Mouse (Mus musculus) forebrain, embryonic 13.5 days (tissue): ENCODE data around the gene Flvcr2. TPM values are rescaled to one million over a fixed set of nuclear protein-coding genes. Genes with fewer than 3 reads are reported as not detected.
A peak's percentile ranks its signal among the peaks of the same experiment; 100 is the strongest.

Experiments used
- ATAC-seq: fragments of 200-750 bp; cut with Nextera tagmentation; 2 replicates; pipeline ENCODE4 v1.8.0; 2017
- H3K27ac ChIP-seq: fragments of 300-500 bp; sonication (generic); 2 replicates; pipeline ENCODE4 v1.5.1; 2015; ENCODE audit warnings: inconsistent platforms, mild to moderate bottlenecking, moderate library complexity
- H3K27me3 ChIP-seq: fragments of 300-500 bp; sonication (generic); 2 replicates; pipeline ENCODE4 v1.6.1; 2015; ENCODE audit warnings: mild to moderate bottlenecking, inconsistent platforms
- H3K36me3 ChIP-seq: fragments of 300-500 bp; sonication (generic); 2 replicates; pipeline ENCODE4 v1.6.1; 2015; ENCODE audit warnings: mild to moderate bottlenecking, inconsistent platforms; ENCODE audit not compliant: poor library complexity, severe bottlenecking
- H3K4me1 ChIP-seq: fragments of 300-500 bp; sonication (generic); 2 replicates; pipeline ENCODE4 v1.6.1; 2015; ENCODE audit warnings: inconsistent platforms
- H3K4me2 ChIP-seq: fragments of 300-500 bp; sonication (generic); 2 replicates; pipeline ENCODE4 v1.6.1; 2015; ENCODE audit warnings: inconsistent platforms, mild to moderate bottlenecking, moderate library complexity
- H3K4me3 ChIP-seq: fragments of 300-500 bp; sonication (generic); 2 replicates; pipeline ENCODE4 v1.5.1; 2015; ENCODE audit warnings: mild to moderate bottlenecking, inconsistent platforms
- H3K9ac ChIP-seq: fragments of 300-500 bp; sonication (generic); 2 replicates; pipeline ENCODE4 v1.6.1; 2015; ENCODE audit warnings: mild to moderate bottlenecking, inconsistent platforms
- H3K9me3 ChIP-seq: fragments of 300-500 bp; sonication (generic); replicated peaks from 2 replicates; pipeline ENCODE4 v1.6.1; 2016; ENCODE audit warnings: inconsistent platforms
- WGBS: fragments of 180-500 bp; shearing (Covaris S2); methylation state at CpG from one replicate; pipeline ENCODE4 v1.1.7; 2015; 5-methylcytosine and 5-hydroxymethylcytosine counted together
- polyA plus RNA-seq: library from polyadenylated mRNA; unstranded; fragments of >200 nt; fragmentation: Nextera tagmentation; extraction: Ambion mirVana; gene quantifications from 2 replicates; pipeline ENCODE4 v1.2.1, GENCODE M21; 2015

Gene Flvcr2
- polyA plus RNA-seq, 1 experiment from 2014 or later = 2.6 TPM

GRCm38 (mm10) chr12:85813599-85813998 is 67.3 kb downstream of the Flvcr2 start:
- no peak overlapping the region for H3K27ac ChIP-seq
- WGBS = 78% methylated on average over 2 of the region's 2 CpGs

GRCm38 (mm10) chr12:85822051-85822450 is 75.7 kb downstream of the Flvcr2 start:
- Histone ChIP-seq H3K4me1 (peaks cover 30% of the 10 kb centered on the region), H3K27ac (no peak overlapping the region), H3K4me3 (no peak overlapping the region), H3K36me3 (peaks cover 33% of the 10 kb centered on the region), H3K4me2 (no peak overlapping the region), H3K9me3 (no peaks in the 10 kb centered on the region), H3K27me3 (no peaks in the 10 kb centered on the region), H3K9ac (no peak overlapping the region)
- ATAC-seq = no peak
- 80% methylated on average over 9 of the region's 9 CpGs for WGBS

More at GRCm38 (mm10) chr12:85813599-85813998, 67.3 kb downstream of the Flvcr2 start:
- H3K4me2 ChIP-seq = no peak overlapping the region
- no peaks in the 10 kb centered on the region for H3K9me3 ChIP-seq
- H3K36me3 ChIP-seq = peaks cover 68% of the 10 kb centered on the region
- H3K27me3 ChIP-seq = no peaks in the 10 kb centered on the region
- H3K4me3 ChIP-seq = no peak overlapping the region
- H3K9ac ChIP-seq = no peak overlapping the region
- ATAC-seq = no peak
- H3K4me1 ChIP-seq = no peaks in the 10 kb centered on the region

GRCm38 (mm10) chr12:85824438-85825264 is 78.3 kb downstream of the Flvcr2 start, which contains the start of the genes Erg28 and Ttll5:
Erg28 (minus strand) TSS chr12:85824550.
Ttll5 (plus strand) TSS chr12:85824659.
- ATAC-seq = peak; percentile 98
- peak within 1 kb of the TSS; percentile 86 for H3K4me3 ChIP-seq
- peak within 1 kb of the TSS; percentile 86 for H3K4me2 ChIP-seq
- no peaks in the 10 kb centered on the region for H3K9me3 ChIP-seq
- peak within 1 kb of the TSS; percentile 88 for H3K9ac ChIP-seq
- peaks cover 26% of the 10 kb centered on the region for H3K36me3 ChIP-seq
- H3K4me1 ChIP-seq = peaks cover 30% of the 10 kb centered on the region
- peak within 1 kb of the TSS; percentile 93 for H3K27ac ChIP-seq
- under 1% methylated on average over 67 of the region's 67 CpGs for WGBS
- no peaks in the 10 kb centered on the region for H3K27me3 ChIP-seq

- 9% methylated on average over 8 of the region's 8 CpGs for WGBS
- H3K4me2 ChIP-seq = peak overlapping the region; percentile 86
- peak overlapping the region; percentile 93 for H3K27ac ChIP-seq
- H3K27me3 ChIP-seq = no peaks in the 10 kb centered on the region
- H3K4me3 ChIP-seq = peak overlapping the region; percentile 86
- peak overlapping the region; percentile 88 for H3K9ac ChIP-seq
- H3K36me3 ChIP-seq = peaks cover 24% of the 10 kb centered on the region; the same call in 1 of the 2 replicates
- ATAC-seq = no peak
- no peaks in the 10 kb centered on the region for H3K9me3 ChIP-seq
- peaks cover 30% of the 10 kb centered on the region for H3K4me1 ChIP-seq
Observed at GRCm38 (mm10) chr12:85825361-85825760, 79.0 kb downstream of the Flvcr2 start.

- 75% methylated on average over 2 of the region's 2 CpGs for WGBS
- Histone ChIP-seq H3K27me3 (no peaks in the 10 kb centered on the region), H3K36me3 (peaks cover 23% of the 10 kb centered on the region; the same call in 1 of the 2 replicates), H3K9me3 (no peaks in the 10 kb centered on the region), H3K4me3 (peak overlapping the region; percentile 86; the same call in 1 of the 2 replicates), H3K27ac (no peak overlapping the region), H3K4me2 (peak overlapping the region; percentile 86), H3K9ac (no peak overlapping the region), H3K4me1 (peaks cover 30% of the 10 kb centered on the region)
- ATAC-seq = no peak
Observed at GRCm38 (mm10) chr12:85825822-85826221, 79.5 kb downstream of the Flvcr2 start.

- no peak for ATAC-seq
- no peaks in the 10 kb centered on the region for H3K9me3 ChIP-seq
- H3K27me3 ChIP-seq = no peaks in the 10 kb centered on the region
- no peak overlapping the region for H3K4me2 ChIP-seq
- peaks cover 15% of the 10 kb centered on the region for H3K4me1 ChIP-seq
- no peak overlapping the region for H3K9ac ChIP-seq
- 94% methylated on average over 3 of the region's 3 CpGs for WGBS
- H3K27ac ChIP-seq = no peak overlapping the region
- peaks cover 33% of the 10 kb centered on the region for H3K36me3 ChIP-seq
- H3K4me3 ChIP-seq = no peak overlapping the region
Observed at GRCm38 (mm10) chr12:85828856-85829255, 82.5 kb downstream of the Flvcr2 start.

GRCm38 (mm10) chr12:85829866-85830265 is 83.5 kb downstream of the Flvcr2 start:
- peaks cover 13% of the 10 kb centered on the region; the same call in 1 of the 2 replicates for H3K4me1 ChIP-seq
- no peak overlapping the region for H3K27ac ChIP-seq
- ATAC-seq = no peak
- no peak overlapping the region for H3K4me2 ChIP-seq
- no peak overlapping the region for H3K4me3 ChIP-seq
- WGBS = 95% methylated on average over 3 of the region's 3 CpGs
- H3K9ac ChIP-seq = no peak overlapping the region
- H3K36me3 ChIP-seq = peaks cover 37% of the 10 kb centered on the region
- H3K9me3 ChIP-seq = no peaks in the 10 kb centered on the region
- no peaks in the 10 kb centered on the region for H3K27me3 ChIP-seq

- Histone ChIP-seq H3K36me3 (peaks cover 37% of the 10 kb centered on the region), H3K4me1 (peaks cover 8% of the 10 kb centered on the region; the same call in 1 of the 2 replicates), H3K27me3 (no peaks in the 10 kb centered on the region), H3K4me2 (no peak overlapping the region), H3K9ac (no peak overlapping the region), H3K9me3 (no peaks in the 10 kb centered on the region), H3K27ac (no peak overlapping the region), H3K4me3 (no peak overlapping the region)
- no peak for ATAC-seq
- WGBS = 83% methylated on average over 3 of the region's 3 CpGs
Observed at GRCm38 (mm10) chr12:85830691-85831090, 84.4 kb downstream of the Flvcr2 start.

- Histone ChIP-seq H3K9ac (no peak overlapping the region), H3K4me2 (no peak overlapping the region), H3K9me3 (no peaks in the 10 kb centered on the region), H3K27ac (no peak overlapping the region), H3K4me1 (no peaks in the 10 kb centered on the region), H3K4me3 (no peak overlapping the region), H3K27me3 (no peaks in the 10 kb centered on the region), H3K36me3 (peaks cover 24% of the 10 kb centered on the region)
- ATAC-seq = no peak
- whole genome bisulfite sequencing = 91% methylated on average over 2 of the region's 2 CpGs
Observed at GRCm38 (mm10) chr12:85834543-85834942, 88.2 kb downstream of the Flvcr2 start.

GRCm38 (mm10) chr12:85837765-85838164 is 91.4 kb downstream of the Flvcr2 start:
- Histone ChIP-seq H3K4me3 (no peak overlapping the region), H3K27me3 (no peaks in the 10 kb centered on the region), H3K27ac (no peak overlapping the region), H3K9ac (no peak overlapping the region), H3K4me2 (no peak overlapping the region), H3K36me3 (peaks cover 9% of the 10 kb centered on the region; the same call in 1 of the 2 replicates), H3K4me1 (no peaks in the 10 kb centered on the region), H3K9me3 (no peaks in the 10 kb centered on the region)
- no peak for ATAC-seq
- 88% methylated on average over 2 of the region's 2 CpGs for WGBS

- no peaks in the 10 kb centered on the region for H3K4me1 ChIP-seq
- no peak overlapping the region for H3K4me3 ChIP-seq
- H3K36me3 ChIP-seq = peaks cover 12% of the 10 kb centered on the region
- no peak overlapping the region for H3K4me2 ChIP-seq
- ATAC-seq = no peak
- H3K27ac ChIP-seq = no peak overlapping the region
- H3K9ac ChIP-seq = no peak overlapping the region
- no peaks in the 10 kb centered on the region for H3K27me3 ChIP-seq
- 95% methylated on average over 12 of the region's 12 CpGs for WGBS
- no peaks in the 10 kb centered on the region for H3K9me3 ChIP-seq
Observed at GRCm38 (mm10) chr12:85839371-85840000, 93.1 kb downstream of the Flvcr2 start.
